Mouse (Mus musculus) Patski (cell line): ENCODE data around the gene 4921539E11Rik. TPM values are rescaled to one million over a fixed set of nuclear protein-coding genes. Genes with fewer than 3 reads are reported as not detected.

Experiments used
- ATAC-seq: fragments of 100-300 bp; one replicate; pipeline ENCODE4 v1.8.0; 2021
- CTCF ChIA-PET: fragments of 350-600 bp; sonication (Branson Sonifier 250); formaldehyde crosslinking; loops from one replicate; lab custom pipeline; 2022; ENCODE audit warnings: inconsistent platforms; lab: Charles Lee
- POLR2A ChIA-PET: fragments of 350-600 bp; sonication (Branson Sonifier 250); formaldehyde crosslinking; loops from one replicate; lab custom pipeline; 2022; ENCODE audit warnings: antibody characterized with exemption, inconsistent platforms; lab: Charles Lee
- DNase-seq: peaks from one replicate; pipeline ENCODE4 v3.0.0-alpha.2; 2011; ENCODE audit warnings: low read depth, low spot score
- H3K27me3 ChIP-seq: fragments of 371-371 bp; one replicate; pipeline ENCODE4 v1.5.1; 2021
- CTCF ChIP-seq: fragments of 100-300 bp; IDR thresholded peaks from one replicate; pipeline ENCODE4 v1.5.1; 2021
- in situ Hi-C: fragments of 300-500 bp; cut with MboI; formaldehyde crosslinking; loops from 3 replicates; pipeline ENCODE4 v1.11.1; 2018; ENCODE audit warnings: low pct_unique_long_range_greater_than_20kb, mixed read lengths
- polyA plus RNA-seq: library from polyadenylated mRNA; unstranded; gene quantifications from one replicate; pipeline ENCODE4 v1.2.3, GENCODE M21; 2021

Gene 4921539E11Rik
- polyA plus RNA-seq, 1 experiment from 2014 or later: not detected

- no peak for TF ChIP-seq CTCF
- peaks cover 3% of the 10 kb centered on the region for H3K27me3 ChIP-seq
- in situ Hi-C loops: no loop called here
- ChIA-PET CTCF (no interaction called here), POLR2A (no interaction called here)
- ATAC-seq (no peak), DNase-seq (no peak)
Observed at GRCm38 (mm10) chr4:103299342-103299741, 8.7 kb upstream of the 4921539E11Rik start.

GRCm38 (mm10) chr4:103288342-103288741 is 2.3 kb downstream of the 4921539E11Rik start:
- no peak for DNase-seq
- CTCF ChIA-PET: no interaction called here
- no peak for ATAC-seq
- H3K27me3 ChIP-seq: peaks cover 3% of the 10 kb centered on the region
- POLR2A ChIA-PET: no interaction called here
- TF ChIP-seq CTCF: no peak
- in situ Hi-C loops: no loop called here

GRCm38 (mm10) chr4:103273021-103273420 is 17.6 kb downstream of the 4921539E11Rik start:
- DNase-seq: no peak
- CTCF ChIA-PET: no interaction called here
- in situ Hi-C loops: no loop called here

GRCm38 (mm10) chr4:103269336-103269735 is 21.3 kb downstream of the 4921539E11Rik start:
- TF ChIP-seq CTCF: no peak
- DNase-seq (no peak), ATAC-seq (no peak)
- in situ Hi-C loops: no loop called here
- no peaks in the 10 kb centered on the region for H3K27me3 ChIP-seq
- ChIA-PET CTCF (interaction anchor here (1.1 kb wide), 1 partner anchor 15 kb away, joined by 3 read pairs; no protein-coding TSS in a partner anchor), POLR2A (no interaction called here)

More at GRCm38 (mm10) chr4:103273021-103273420, 17.6 kb downstream of the 4921539E11Rik start:
- no peak for TF ChIP-seq CTCF
- H3K27me3 ChIP-seq: no peaks in the 10 kb centered on the region
- POLR2A ChIA-PET: no interaction called here
- no peak for ATAC-seq

- ChIA-PET CTCF (no interaction called here), POLR2A (no interaction called here)
- in situ Hi-C loops: no loop called here
- TF ChIP-seq CTCF: no peak
- no peak for DNase-seq
- no peaks in the 10 kb centered on the region for H3K27me3 ChIP-seq
- ATAC-seq: no peak
Observed at GRCm38 (mm10) chr4:103265166-103265565, 25.5 kb downstream of the 4921539E11Rik start.

GRCm38 (mm10) chr4:103263812-103264396 is 26.8 kb downstream of the 4921539E11Rik start:
- ATAC-seq: no peak

GRCm38 (mm10) chr4:103263378-103263777 is 27.3 kb downstream of the 4921539E11Rik start:
- H3K27me3 ChIP-seq: no peaks in the 10 kb centered on the region
- in situ Hi-C loops: no loop called here
- POLR2A ChIA-PET: no interaction called here
- ATAC-seq: no peak
- TF ChIP-seq CTCF: no peak
- DNase-seq: no peak
- CTCF ChIA-PET: no interaction called here

More at GRCm38 (mm10) chr4:103263812-103264396, 26.8 kb downstream of the 4921539E11Rik start:
- no peaks in the 10 kb centered on the region for H3K27me3 ChIP-seq
- no peak for TF ChIP-seq CTCF
- CTCF ChIA-PET: no interaction called here
- DNase-seq: no peak
- POLR2A ChIA-PET: no interaction called here
- in situ Hi-C loops: no loop called here

- TF ChIP-seq CTCF: no peak
- ATAC-seq (no peak), DNase-seq (no peak)
- in situ Hi-C loops: no loop called here
- ChIA-PET CTCF (interaction anchor here (1.2 kb wide), 1 partner anchor 22 kb away, joined by 3 read pairs; no protein-coding TSS in a partner anchor), POLR2A (no interaction called here)
- peaks cover 4% of the 10 kb centered on the region for H3K27me3 ChIP-seq
Observed at GRCm38 (mm10) chr4:103258817-103259216, 31.8 kb downstream of the 4921539E11Rik start.

- peaks cover 4% of the 10 kb centered on the region for H3K27me3 ChIP-seq
- POLR2A ChIA-PET: no interaction called here
- ATAC-seq (no peak), DNase-seq (no peak)
- in situ Hi-C loops: no loop called here
- no peak for TF ChIP-seq CTCF
- CTCF ChIA-PET: interaction anchor here (1.0 kb wide), 1 partner anchor 15 kb away, joined by 3 read pairs; no protein-coding TSS in a partner anchor
Observed at GRCm38 (mm10) chr4:103253846-103254245, 36.8 kb downstream of the 4921539E11Rik start.

- ChIA-PET CTCF (no interaction called here), POLR2A (no interaction called here)
- in situ Hi-C loops: no loop called here
- DNase-seq (no peak), ATAC-seq (no peak)
- TF ChIP-seq CTCF: no peak
- no peaks in the 10 kb centered on the region for H3K27me3 ChIP-seq
Observed at GRCm38 (mm10) chr4:103249436-103250085, 41.1 kb downstream of the 4921539E11Rik start.

GRCm38 (mm10) chr4:103247813-103248212 is 42.9 kb downstream of the 4921539E11Rik start:
- H3K27me3 ChIP-seq: no peaks in the 10 kb centered on the region
- no peak for TF ChIP-seq CTCF
- POLR2A ChIA-PET: no interaction called here
- no peak for ATAC-seq
- CTCF ChIA-PET: no interaction called here
- DNase-seq: no peak
- in situ Hi-C loops: no loop called here
